Mouse (Mus musculus): Measurements from ENCODE around the gene Pycr1. TPM values are rescaled to one million over a fixed set of nuclear protein-coding genes. Genes with fewer than 3 reads are reported as not detected.

The Pycr1 gene
- total RNA-seq, 1 experiment: 19.0 TPM

DNA sequence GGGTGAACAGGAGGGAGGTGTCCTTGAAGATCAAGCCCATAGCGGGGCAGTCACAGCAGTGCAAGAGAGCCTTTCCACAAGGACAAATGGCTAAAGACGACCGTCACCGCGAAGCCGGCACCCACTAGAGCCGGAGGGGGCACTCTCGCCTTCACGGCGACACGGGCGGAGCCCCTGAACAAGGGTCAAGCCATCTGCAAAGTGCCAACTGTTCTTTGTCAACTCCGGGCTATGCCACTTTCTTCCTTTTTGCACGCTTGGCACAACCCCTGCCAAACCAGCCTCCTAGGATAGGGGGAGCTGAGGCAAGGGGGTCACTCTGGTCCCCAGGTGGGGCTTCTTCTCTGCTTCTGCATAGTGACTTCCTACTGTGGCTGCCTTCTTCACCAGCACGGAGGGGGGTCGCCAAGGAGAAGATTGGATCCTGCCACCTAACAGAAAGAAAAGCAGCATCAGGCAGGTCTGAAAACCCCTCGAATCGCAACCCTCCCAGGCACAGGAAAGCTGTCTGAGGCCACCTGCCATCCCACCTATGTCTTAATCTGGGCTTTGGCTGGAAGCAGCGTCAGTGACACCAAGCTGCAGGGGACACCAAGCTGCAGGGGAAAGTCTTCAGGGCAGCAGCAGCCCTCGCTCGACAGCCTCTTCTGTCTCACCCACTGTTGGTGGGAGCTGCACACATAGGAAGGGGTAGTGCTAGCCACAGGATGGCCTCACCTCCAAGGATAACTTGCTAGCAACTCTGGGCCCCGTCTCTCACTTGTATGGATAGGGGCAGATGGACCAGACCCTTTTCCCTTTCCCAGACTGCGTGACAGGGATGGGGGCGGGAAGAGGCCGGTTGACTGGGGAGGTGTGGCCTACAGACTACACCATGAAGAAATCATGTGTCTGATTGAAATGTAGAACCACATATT lies 24.7 kb downstream of the Pycr1 start:
- no peak for DNase-seq (ENCODE audit: low read depth, low spot score)
- H3K9me3 ChIP-seq (ENCODE audit: control insufficient read depth, insufficient read depth, low read depth, low read length): no peaks in the 10 kb centered on the region
- H3K4me3 ChIP-seq (ENCODE audit: insufficient read depth in 1 of 2, low read depth in 1 of 2, low read length in 2 of 2, poor library complexity in 1 of 2, severe bottlenecking in 1 of 2): no peak overlapping the region
- H3K27ac ChIP-seq (ENCODE audit: insufficient read depth, low read depth, low read length, poor library complexity, severe bottlenecking): 0 out of 2 replicates have a peak overlapping the region, but pooled peaks have one; percentile 11
- H3K4me1 ChIP-seq (ENCODE audit: control insufficient read depth in 2 of 2, insufficient read depth in 2 of 2, low read length in 2 of 2, poor library complexity in 1 of 2): peaks cover 8 to 30% of the 10 kb centered on the region in 2 experiments; a peak in 2 of 4 replicates
- peaks cover 15% of the 10 kb centered on the region for H3K36me3 ChIP-seq (ENCODE audit: control insufficient read depth, insufficient read depth, low read length, poor library complexity, severe bottlenecking)
- no peak overlapping the region for H3K9ac ChIP-seq (ENCODE audit: insufficient read depth, low read depth, low read length, poor library complexity, severe bottlenecking)
- in situ Hi-C loops (cut with MboI; ENCODE audit: low sequenced_read_pairs in 2 of 2, unreplicated experiment in 2 of 2): no loop called here
- no peak for TF ChIP-seq HCFC1 (IDR thresholded peaks at IDR 0.05; ENCODE audit: borderline replicate concordance, insufficient read depth, low read length)
- TF ChIP-seq ZC3H11A (IDR thresholded peaks at IDR 0.05; ENCODE audit: borderline replicate concordance, low read depth, low read length): no peak
- no peak for TF ChIP-seq CHD2 (IDR thresholded peaks at IDR 0.05; ENCODE audit: low read depth, low read length)
- TF ChIP-seq MAFK (IDR thresholded peaks at IDR 0.05; ENCODE audit: insufficient read depth, low read depth, low read length): no peak
- no peak for TF ChIP-seq ZNF384 (IDR thresholded peaks at IDR 0.05; ENCODE audit: low read depth, low read length)

DNA sequence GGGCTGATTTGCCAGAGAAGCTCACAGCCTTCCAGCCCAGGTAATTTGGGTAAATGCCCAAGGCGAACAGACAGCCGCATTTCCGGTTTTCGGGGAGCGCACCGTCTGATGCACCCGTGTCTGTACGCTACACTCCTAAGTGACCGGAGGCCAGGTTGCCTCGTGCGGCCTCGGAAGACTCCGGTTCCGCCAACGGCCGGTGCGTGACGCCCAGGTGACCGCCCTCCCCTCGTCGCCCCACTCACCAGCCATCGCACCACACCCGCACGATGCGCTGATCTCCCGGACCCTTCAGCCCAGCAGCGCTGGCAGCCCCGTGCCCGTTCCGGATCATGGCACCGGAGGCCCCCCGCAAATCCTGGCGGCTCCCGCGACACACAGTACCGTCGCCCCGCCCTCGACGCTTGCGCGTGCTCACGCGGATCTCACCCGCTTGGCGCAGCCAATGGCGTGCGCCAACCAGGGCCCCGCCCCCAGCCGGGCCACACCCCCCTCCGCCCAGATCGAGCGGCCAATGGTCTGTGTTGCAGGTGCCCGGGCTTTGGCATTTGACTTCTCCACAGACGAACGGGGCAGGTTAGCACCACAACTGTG lies 26.0 kb downstream of the Pycr1 start, which contains the start of gene Pcyt2:
TSS of gene Pcyt2 (minus strand) at position 418 of the 594 bp plus-strand sequence.
- peaks cover 22% of the 10 kb centered on the region for H3K36me3 ChIP-seq (ENCODE audit: control insufficient read depth, insufficient read depth, low read length, poor library complexity, severe bottlenecking)
- peak within 1 kb of the TSS; percentile 92 for H3K9ac ChIP-seq (ENCODE audit: insufficient read depth, low read depth, low read length, poor library complexity, severe bottlenecking)
- peak; percentile 91 for DNase-seq (ENCODE audit: low read depth, low spot score)
- peak within 1 kb of the TSS; percentile 94 for H3K4me3 ChIP-seq (ENCODE audit: insufficient read depth in 1 of 2, low read depth in 1 of 2, low read length in 2 of 2, poor library complexity in 1 of 2, severe bottlenecking in 1 of 2)
- H3K9me3 ChIP-seq (ENCODE audit: control insufficient read depth, insufficient read depth, low read depth, low read length): no peaks in the 10 kb centered on the region
- H3K4me1 ChIP-seq (ENCODE audit: control insufficient read depth in 2 of 2, insufficient read depth in 2 of 2, low read length in 2 of 2, poor library complexity in 1 of 2): peaks cover 8 to 30% of the 10 kb centered on the region in 2 experiments; a peak in 2 of 4 replicates
- in situ Hi-C loops (cut with MboI; ENCODE audit: low sequenced_read_pairs in 2 of 2, unreplicated experiment in 2 of 2): no loop called here
- H3K27ac ChIP-seq (ENCODE audit: insufficient read depth, low read depth, low read length, poor library complexity, severe bottlenecking): peak within 1 kb of the TSS; percentile 73; the same call in 1 of the 2 replicates
- TF ChIP-seq HCFC1 (IDR thresholded peaks at IDR 0.05; ENCODE audit: borderline replicate concordance, insufficient read depth, low read length): 0 out of 2 replicates have a peak, but pooled peaks have one; percentile 35
- no peak for TF ChIP-seq ZNF384 (IDR thresholded peaks at IDR 0.05; ENCODE audit: low read depth, low read length)
- TF ChIP-seq ZC3H11A (IDR thresholded peaks at IDR 0.05; ENCODE audit: borderline replicate concordance, low read depth, low read length): no peak
- no peak for TF ChIP-seq MAFK (IDR thresholded peaks at IDR 0.05; ENCODE audit: insufficient read depth, low read depth, low read length)
- 0 out of 2 replicates have a peak, but pooled peaks have one; percentile 66 for TF ChIP-seq CHD2 (IDR thresholded peaks at IDR 0.05; ENCODE audit: low read depth, low read length)

DNA sequence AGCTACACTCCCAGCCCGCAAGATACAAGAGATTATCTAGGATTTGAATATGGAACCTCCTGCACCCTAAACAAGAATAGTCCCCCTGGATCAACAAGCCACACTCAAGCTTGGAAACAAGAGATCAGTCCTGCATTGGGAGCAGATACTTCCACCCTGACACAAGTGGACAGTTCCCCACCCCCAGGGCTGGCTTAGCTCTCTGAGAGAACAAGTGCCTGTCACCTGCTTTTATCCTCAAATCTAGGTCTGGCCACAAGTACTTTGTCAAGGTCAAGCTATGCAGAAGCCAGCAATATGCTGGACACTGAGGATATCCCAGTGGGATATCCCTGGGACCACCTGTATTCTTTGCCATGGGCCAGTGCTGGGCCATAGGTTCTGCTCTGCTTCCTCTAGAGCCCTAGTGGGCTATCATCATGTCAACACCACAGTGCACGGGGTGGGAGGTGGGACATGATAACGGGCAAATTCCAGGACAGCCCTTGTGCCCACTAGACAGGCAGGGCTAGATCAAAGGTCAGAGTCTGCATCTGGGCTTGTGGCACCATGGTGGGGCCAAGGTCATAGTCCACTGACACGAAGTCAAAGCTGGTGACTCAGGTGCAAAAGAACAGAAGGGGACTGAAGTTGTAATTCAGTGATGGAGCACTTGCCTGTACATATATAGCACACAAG lies 26.8 kb downstream of the Pycr1 start:
- Histone ChIP-seq H3K27ac (ENCODE audit: insufficient read depth, low read depth, low read length, poor library complexity, severe bottlenecking) (no peak overlapping the region), H3K36me3 (ENCODE audit: control insufficient read depth, insufficient read depth, low read length, poor library complexity, severe bottlenecking) (peaks cover 31% of the 10 kb centered on the region), H3K9ac (ENCODE audit: insufficient read depth, low read depth, low read length, poor library complexity, severe bottlenecking) (peak overlapping the region; percentile 92), H3K4me3 (ENCODE audit: insufficient read depth in 1 of 2, low read depth in 1 of 2, low read length in 2 of 2, poor library complexity in 1 of 2, severe bottlenecking in 1 of 2) (peak overlapping the region; percentile 94), H3K4me1 (ENCODE audit: control insufficient read depth in 2 of 2, insufficient read depth in 2 of 2, low read length in 2 of 2, poor library complexity in 1 of 2) (peaks cover 8 to 30% of the 10 kb centered on the region in 2 experiments; a peak in 2 of 4 replicates), H3K9me3 (ENCODE audit: control insufficient read depth, insufficient read depth, low read depth, low read length) (no peaks in the 10 kb centered on the region)
- DNase-seq (ENCODE audit: low read depth, low spot score): no peak
- TF ChIP-seq MAFK (IDR thresholded peaks at IDR 0.05; ENCODE audit: insufficient read depth, low read depth, low read length) (no peak), CHD2 (IDR thresholded peaks at IDR 0.05; ENCODE audit: low read depth, low read length) (no peak), ZC3H11A (IDR thresholded peaks at IDR 0.05; ENCODE audit: borderline replicate concordance, low read depth, low read length) (no peak), ZNF384 (IDR thresholded peaks at IDR 0.05; ENCODE audit: low read depth, low read length) (no peak), HCFC1 (IDR thresholded peaks at IDR 0.05; ENCODE audit: borderline replicate concordance, insufficient read depth, low read length) (no peak)
- in situ Hi-C loops (cut with MboI; ENCODE audit: low sequenced_read_pairs in 2 of 2, unreplicated experiment in 2 of 2): no loop called here

DNA sequence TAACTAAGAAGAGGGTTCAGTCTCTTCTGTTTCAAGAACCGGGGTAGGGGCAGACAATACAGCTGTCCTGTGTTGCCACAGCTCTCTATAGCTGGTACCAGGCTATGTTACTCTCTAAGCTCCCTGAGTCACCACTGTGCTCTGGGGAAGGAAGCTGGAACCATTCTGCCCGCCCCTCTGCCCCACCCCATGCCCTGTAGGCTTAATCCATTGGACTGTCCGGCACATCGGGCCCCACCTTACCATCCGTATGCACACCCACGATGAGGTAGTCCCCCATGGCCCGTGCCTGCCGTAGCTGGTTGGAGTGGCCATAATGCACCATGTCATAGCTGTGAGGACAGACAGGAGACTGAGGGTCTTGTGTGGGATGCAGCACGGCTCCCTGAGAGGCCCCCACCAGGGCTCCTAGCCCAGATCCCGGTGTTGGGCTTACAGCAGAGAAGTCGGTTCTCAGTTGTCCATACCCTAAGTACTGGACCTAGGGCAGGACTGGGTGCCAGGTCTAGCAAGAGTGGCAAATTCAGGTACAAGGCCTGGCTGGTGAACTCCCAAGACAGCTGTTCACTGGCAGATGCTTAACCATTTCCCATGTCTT lies 27.9 kb downstream of the Pycr1 start:
- H3K9ac ChIP-seq (ENCODE audit: insufficient read depth, low read depth, low read length, poor library complexity, severe bottlenecking): 0 out of 2 replicates have a peak overlapping the region, but pooled peaks have one; percentile 17
- no peak overlapping the region for H3K4me3 ChIP-seq (ENCODE audit: insufficient read depth in 1 of 2, low read depth in 1 of 2, low read length in 2 of 2, poor library complexity in 1 of 2, severe bottlenecking in 1 of 2)
- peaks cover 39% of the 10 kb centered on the region for H3K36me3 ChIP-seq (ENCODE audit: control insufficient read depth, insufficient read depth, low read length, poor library complexity, severe bottlenecking)
- no peak for TF ChIP-seq ZC3H11A (IDR thresholded peaks at IDR 0.05; ENCODE audit: borderline replicate concordance, low read depth, low read length)
- no peak for TF ChIP-seq ZNF384 (IDR thresholded peaks at IDR 0.05; ENCODE audit: low read depth, low read length)
- TF ChIP-seq MAFK (IDR thresholded peaks at IDR 0.05; ENCODE audit: insufficient read depth, low read depth, low read length): no peak
- no peak for TF ChIP-seq CHD2 (IDR thresholded peaks at IDR 0.05; ENCODE audit: low read depth, low read length)
- no peak for TF ChIP-seq HCFC1 (IDR thresholded peaks at IDR 0.05; ENCODE audit: borderline replicate concordance, insufficient read depth, low read length)
- in situ Hi-C loops (cut with MboI; ENCODE audit: low sequenced_read_pairs in 2 of 2, unreplicated experiment in 2 of 2): no loop called here
- no peak for DNase-seq (ENCODE audit: low read depth, low spot score)
- peaks cover 8 to 27% of the 10 kb centered on the region in 2 experiments; a peak in 2 of 4 replicates for H3K4me1 ChIP-seq (ENCODE audit: control insufficient read depth in 2 of 2, insufficient read depth in 2 of 2, low read length in 2 of 2, poor library complexity in 1 of 2)
- H3K9me3 ChIP-seq (ENCODE audit: control insufficient read depth, insufficient read depth, low read depth, low read length): no peaks in the 10 kb centered on the region
- no peak overlapping the region for H3K27ac ChIP-seq (ENCODE audit: insufficient read depth, low read depth, low read length, poor library complexity, severe bottlenecking)

Measured in ES-E14 (cell line).